Mouse (Mus musculus) neural tube, embryonic 14.5 days (tissue): ENCODE measurements around the gene Gins1. TPM values are rescaled to one million over a fixed set of nuclear protein-coding genes. Genes with fewer than 3 reads are reported as not detected.
"Not testable (repeated sequence)": the region's sequence is repeated elsewhere in the genome, so short reads cannot be mapped to it uniquely, and the experiment has no call there.

Experiments
- ATAC-seq: fragments of 200-750 bp; cut with Nextera tagmentation; 2 replicates; pipeline ENCODE4 v1.8.0; 2017; ENCODE audit warnings: low read depth, mild to moderate bottlenecking, moderate TSS enrichment, moderate library complexity
- H3K27ac ChIP-seq: fragments of 300-500 bp; sonication (generic); 2 replicates; pipeline ENCODE4 v1.5.1; 2014; ENCODE audit warnings: low read depth, mild to moderate bottlenecking, control low read depth, low read length, moderate library complexity, mixed read lengths
- H3K27me3 ChIP-seq: fragments of 300-500 bp; sonication (generic); 2 replicates; pipeline ENCODE4 v1.6.1; 2014; ENCODE audit warnings: low read length; ENCODE audit not compliant: control insufficient read depth, insufficient read depth
- H3K36me3 ChIP-seq: fragments of 300-500 bp; sonication (generic); 2 replicates; pipeline ENCODE4 v1.6.1; 2014; ENCODE audit warnings: low read length, mixed read lengths; ENCODE audit not compliant: control insufficient read depth, insufficient read depth
- H3K4me1 ChIP-seq: fragments of 300-500 bp; sonication (generic); 2 replicates; pipeline ENCODE4 v1.6.1; 2014; ENCODE audit warnings: low read length; ENCODE audit not compliant: control insufficient read depth, insufficient read depth
- H3K4me2 ChIP-seq: fragments of 300-500 bp; sonication (generic); 2 replicates; pipeline ENCODE4 v1.6.1; 2014; ENCODE audit warnings: mild to moderate bottlenecking, low read depth, low read length, control low read depth
- H3K4me3 ChIP-seq: fragments of 300-500 bp; sonication (generic); 2 replicates; pipeline ENCODE4 v1.5.1; 2014; ENCODE audit warnings: low read depth, low read length, control low read depth, mixed read lengths
- H3K9ac ChIP-seq: fragments of 300-500 bp; sonication (generic); replicated peaks from 2 replicates; pipeline ENCODE4 v1.6.1; 2014; ENCODE audit warnings: low read depth, mild to moderate bottlenecking, control low read depth, low read length, mixed read lengths
- H3K9me3 ChIP-seq: fragments of 300-500 bp; sonication (generic); 2 replicates; pipeline ENCODE4 v1.6.1; 2016; ENCODE audit warnings: low read length; ENCODE audit not compliant: control insufficient read depth
- WGBS: fragments of 180-500 bp; shearing (Covaris S2); extraction: QIAGEN DNeasy Blood & Tissue Kit; methylation state at CpG from one replicate; pipeline ENCODE4 v1.1.7; 2014; 5-methylcytosine and 5-hydroxymethylcytosine counted together
- polyA plus RNA-seq: library from polyadenylated mRNA; unstranded; fragments of >200 nt; fragmentation: Nextera tagmentation; extraction: Ambion mirVana; gene quantifications from 2 replicates; pipeline ENCODE4 v1.2.1, GENCODE M21; 2014

Gins1 gene
- polyA plus RNA-seq, 1 experiment from 2014 or later, result 11.5 TPM

DNA sequence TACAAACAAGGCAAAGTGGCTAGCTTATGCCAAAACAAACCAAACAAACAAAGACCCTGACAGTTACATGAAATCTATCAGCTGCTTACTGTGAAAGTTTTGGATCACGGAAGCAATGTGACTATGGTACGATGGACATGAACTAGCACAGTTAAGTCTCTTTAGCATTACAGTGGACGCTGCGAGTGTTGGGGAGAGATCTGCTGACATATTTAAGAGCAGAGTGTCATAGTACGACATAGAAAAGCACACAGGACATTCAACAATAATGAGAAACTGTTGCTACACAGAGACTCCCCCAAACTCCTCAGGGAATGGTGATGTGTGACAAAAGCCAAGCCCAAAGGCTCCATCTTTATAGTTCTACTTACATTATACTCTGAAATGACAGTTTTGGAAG is 38.8 kb downstream of the Gins1 start:
- no peak overlapping the region for H3K9ac ChIP-seq
- H3K27ac ChIP-seq, result no peak overlapping the region
- 98% methylated on average over 5 of the region's 5 CpGs for WGBS
- no peak overlapping the region for H3K4me3 ChIP-seq
- no peaks in the 10 kb centered on the region for H3K9me3 ChIP-seq
- H3K4me1 ChIP-seq, result no peaks in the 10 kb centered on the region
- H3K36me3 ChIP-seq, result no peaks in the 10 kb centered on the region; the same call in 1 of the 2 replicates
- no peaks in the 10 kb centered on the region for H3K27me3 ChIP-seq
- no peak overlapping the region for H3K4me2 ChIP-seq
- ATAC-seq, result no peak

DNA sequence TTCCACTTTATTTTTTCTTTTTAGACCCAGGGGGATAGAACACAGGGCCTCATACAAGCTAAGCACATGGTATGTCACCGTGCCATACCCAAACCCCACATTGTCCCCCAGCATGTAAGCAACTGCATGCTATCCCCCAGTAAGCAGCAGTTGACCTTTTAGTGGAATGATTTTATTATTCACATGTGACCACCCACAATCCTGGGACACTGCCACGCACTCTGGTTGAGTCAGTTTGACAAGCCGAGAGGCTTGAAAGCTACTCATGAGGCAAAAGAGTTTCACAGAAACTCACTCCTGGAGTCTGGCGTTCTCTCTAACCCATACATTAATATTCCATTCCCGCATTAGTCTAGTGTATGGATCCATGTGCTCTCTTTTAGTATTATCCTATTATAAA is 42.1 kb downstream of the Gins1 start:
- not testable (repeated sequence) for H3K27me3 ChIP-seq, H3K36me3 ChIP-seq
- 96% methylated on average over 5 of the region's 5 CpGs for WGBS

DNA sequence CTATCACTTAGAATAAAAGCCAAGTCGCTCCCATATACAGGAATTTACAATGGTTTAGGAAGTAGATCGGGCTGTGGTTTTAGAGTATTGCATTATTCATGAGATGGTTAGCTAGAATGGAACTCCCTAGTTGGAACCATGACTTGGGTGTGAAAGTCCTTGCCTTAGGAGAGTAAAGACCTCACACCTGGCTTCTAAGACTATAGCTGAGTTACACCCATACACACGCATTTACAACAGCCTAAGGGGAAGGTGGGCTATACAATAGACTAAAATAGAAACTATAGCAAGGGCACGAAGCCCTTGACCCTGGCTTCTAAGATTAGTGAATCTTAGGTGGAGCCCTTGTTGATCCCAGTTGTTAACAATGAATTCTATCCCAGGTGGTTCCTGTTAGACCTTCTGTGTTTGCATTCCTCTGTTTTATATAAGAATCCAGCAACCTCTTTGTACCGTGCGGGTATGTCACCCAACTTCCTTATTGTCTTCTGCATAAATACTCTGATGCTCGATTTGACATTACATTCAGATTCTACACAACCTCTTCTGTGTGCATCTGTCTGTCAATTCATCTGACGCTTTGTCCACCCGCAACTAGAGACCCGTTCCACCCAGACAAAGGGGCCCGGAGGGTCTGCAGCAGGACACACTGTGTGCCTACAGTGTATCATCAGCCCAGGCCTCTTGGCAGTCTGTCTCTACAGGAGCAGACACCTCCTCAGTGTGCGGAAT is 42.8 kb downstream of the Gins1 start:
- 0 out of 2 replicates have a peak, but pooled peaks cover 11% of the 10 kb centered on the region for H3K36me3 ChIP-seq
- H3K4me3 ChIP-seq, H3K4me2 ChIP-seq, H3K4me1 ChIP-seq, H3K27me3 ChIP-seq, H3K27ac ChIP-seq, H3K9ac ChIP-seq, H3K9me3 ChIP-seq: not testable (repeated sequence)
- WGBS, result 93% methylated on average over 12 of the region's 12 CpGs
- 0 out of 2 replicates have a peak, but pooled peaks have one; percentile 24 for ATAC-seq

More for the DNA sequence above, 42.1 kb downstream of the Gins1 start:
- not testable (repeated sequence) for H3K9ac ChIP-seq, H3K4me1 ChIP-seq, ATAC-seq, H3K9me3 ChIP-seq, H3K4me3 ChIP-seq, H3K27ac ChIP-seq, H3K4me2 ChIP-seq

DNA sequence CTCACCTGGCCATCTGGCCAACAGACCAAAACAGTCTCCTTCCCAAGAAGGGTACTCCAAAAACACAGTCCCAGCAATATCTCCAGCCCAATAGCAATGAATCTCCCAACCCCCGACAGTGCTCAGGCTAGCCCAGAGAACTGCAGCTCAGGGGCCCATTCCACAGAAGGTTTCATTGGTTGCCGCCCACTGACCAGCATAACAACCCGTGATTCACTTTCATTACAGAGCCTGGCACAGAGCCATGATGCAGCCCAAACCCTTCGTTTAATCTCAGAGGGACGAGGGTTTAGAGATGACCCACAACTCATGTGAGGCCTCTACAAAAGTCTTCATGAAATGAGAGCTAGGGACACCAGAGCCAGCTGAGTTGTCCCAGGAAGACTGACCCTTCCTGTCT is 43.6 kb downstream of the Gins1 start:
- Histone ChIP-seq H3K4me3 (no peak overlapping the region), H3K9ac (no peak overlapping the region), H3K36me3 (0 out of 2 replicates have a peak, but pooled peaks cover 11% of the 10 kb centered on the region), H3K9me3 (no peaks in the 10 kb centered on the region), H3K27ac (no peak overlapping the region), H3K4me1 (no peaks in the 10 kb centered on the region), H3K27me3 (no peaks in the 10 kb centered on the region), H3K4me2 (no peak overlapping the region)
- WGBS, result 89% methylated on average over 5 of the region's 5 CpGs
- ATAC-seq, result no peak

DNA sequence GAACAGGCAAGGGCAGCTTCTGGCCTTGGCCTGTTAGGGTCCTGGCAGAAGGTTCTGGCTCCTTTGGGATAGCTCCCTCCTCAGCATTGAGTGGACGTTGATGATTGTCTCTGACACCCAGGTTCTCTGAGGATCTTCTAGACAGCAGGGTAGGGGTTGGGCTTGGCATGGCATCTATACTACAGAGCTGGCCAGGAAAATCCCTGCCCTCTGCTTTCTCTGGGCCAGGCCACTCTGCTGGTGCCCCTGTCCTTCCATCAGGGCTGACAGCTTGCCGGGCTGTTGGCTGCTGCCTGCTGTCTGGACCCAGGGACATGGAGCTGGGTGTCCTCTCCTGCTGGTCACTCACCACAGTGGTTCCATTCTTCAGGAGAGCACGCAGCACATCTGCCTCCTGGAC is 44.5 kb downstream of the Gins1 start:
- Histone ChIP-seq H3K27me3 (no peaks in the 10 kb centered on the region), H3K27ac (no peak overlapping the region), H3K4me3 (no peak overlapping the region), H3K9me3 (no peaks in the 10 kb centered on the region), H3K36me3 (0 out of 2 replicates have a peak, but pooled peaks cover 11% of the 10 kb centered on the region), H3K9ac (no peak overlapping the region), H3K4me2 (no peak overlapping the region), H3K4me1 (no peaks in the 10 kb centered on the region)
- 96% methylated on average over 3 of the region's 3 CpGs for WGBS
- no peak for ATAC-seq

DNA sequence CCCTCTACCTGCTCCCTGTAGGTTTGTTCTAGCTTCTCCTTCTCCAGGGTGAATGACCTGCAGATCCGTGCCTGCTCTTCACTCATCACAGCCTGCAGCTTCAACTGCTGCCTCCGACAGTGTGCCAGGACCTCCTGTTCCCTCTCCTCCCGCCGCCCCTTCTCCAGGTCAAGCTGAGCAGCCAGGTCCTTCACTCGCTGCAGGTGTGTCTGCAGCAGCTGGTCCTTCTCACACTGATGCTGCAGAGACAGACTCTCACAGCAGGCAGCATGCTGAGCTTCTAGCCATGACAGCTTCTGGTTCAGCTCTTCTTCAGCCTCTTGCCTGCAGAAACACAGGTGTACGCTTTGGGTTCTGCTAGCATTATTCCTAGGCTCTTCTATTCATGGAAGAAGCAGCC is 44.9 kb downstream of the Gins1 start:
- over 99% methylated on average over 6 of the region's 6 CpGs for WGBS
- no peak for ATAC-seq
- Histone ChIP-seq H3K4me2 (no peak overlapping the region), H3K36me3 (0 out of 2 replicates have a peak, but pooled peaks cover 11% of the 10 kb centered on the region), H3K4me3 (no peak overlapping the region), H3K4me1 (no peaks in the 10 kb centered on the region), H3K27ac (no peak overlapping the region), H3K27me3 (no peaks in the 10 kb centered on the region), H3K9ac (no peak overlapping the region), H3K9me3 (no peaks in the 10 kb centered on the region)

DNA sequence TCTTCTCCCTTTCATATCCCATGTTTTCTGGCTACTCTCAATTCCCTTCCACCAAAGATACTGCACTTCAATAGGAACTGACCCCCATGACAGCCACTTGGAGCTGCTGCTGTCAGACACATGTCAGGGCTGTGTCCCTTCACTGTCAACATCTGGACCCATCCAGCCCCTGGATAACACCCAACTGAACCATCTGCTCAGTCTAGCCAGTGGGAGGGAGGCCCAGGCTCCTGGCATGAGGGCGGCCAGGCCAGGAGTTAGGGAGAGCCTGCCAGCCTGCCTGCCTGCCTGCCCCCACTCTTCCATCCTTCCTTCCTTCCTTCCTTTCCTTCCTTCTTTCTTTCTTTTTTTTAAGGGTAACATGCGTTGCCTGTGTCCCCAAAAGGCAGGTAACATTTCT is 46.0 kb downstream of the Gins1 start:
- no peaks in the 10 kb centered on the region for H3K4me1 ChIP-seq
- no peak overlapping the region for H3K4me3 ChIP-seq
- 0 out of 2 replicates have a peak, but pooled peaks cover 14% of the 10 kb centered on the region for H3K36me3 ChIP-seq
- H3K4me2 ChIP-seq, result no peak overlapping the region
- H3K27ac ChIP-seq, result no peak overlapping the region
- 100% methylated on average over 2 of the region's 2 CpGs for WGBS
- no peak overlapping the region for H3K9ac ChIP-seq
- H3K27me3 ChIP-seq, result no peaks in the 10 kb centered on the region
- no peaks in the 10 kb centered on the region for H3K9me3 ChIP-seq
- ATAC-seq, result no peak; the same call in 1 of the 2 replicates

DNA sequence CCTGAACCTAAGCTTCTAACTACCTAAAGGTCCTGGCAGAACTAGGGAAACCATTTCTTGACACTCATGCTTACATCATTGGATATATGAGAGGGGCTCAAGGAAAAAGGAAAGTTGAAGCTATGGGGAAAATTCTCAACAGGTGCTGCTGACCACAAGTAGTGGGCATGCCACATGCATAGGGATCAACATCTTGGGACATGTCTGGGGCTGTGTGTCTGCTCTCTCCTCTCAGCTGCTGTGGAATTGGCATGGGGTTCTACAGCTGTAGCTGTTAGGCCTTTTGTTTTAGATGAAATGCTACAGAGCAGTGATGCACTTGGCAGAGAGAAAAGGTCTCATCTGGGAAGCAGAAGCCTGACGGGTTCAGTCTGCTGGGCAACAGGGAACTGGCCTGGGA is 50.7 kb downstream of the Gins1 start:
- ATAC-seq, result no peak
- no peaks in the 10 kb centered on the region for H3K4me1 ChIP-seq
- H3K27me3 ChIP-seq, result no peaks in the 10 kb centered on the region
- no peak overlapping the region for H3K27ac ChIP-seq
- no peaks in the 10 kb centered on the region for H3K9me3 ChIP-seq
- H3K4me3 ChIP-seq, result no peak overlapping the region
- H3K9ac ChIP-seq, result no peak overlapping the region
- 73% methylated on average over 1 of the region's 1 CpGs for WGBS
- H3K36me3 ChIP-seq, result 0 out of 2 replicates have a peak, but pooled peaks cover 5% of the 10 kb centered on the region
- no peak overlapping the region for H3K4me2 ChIP-seq

DNA sequence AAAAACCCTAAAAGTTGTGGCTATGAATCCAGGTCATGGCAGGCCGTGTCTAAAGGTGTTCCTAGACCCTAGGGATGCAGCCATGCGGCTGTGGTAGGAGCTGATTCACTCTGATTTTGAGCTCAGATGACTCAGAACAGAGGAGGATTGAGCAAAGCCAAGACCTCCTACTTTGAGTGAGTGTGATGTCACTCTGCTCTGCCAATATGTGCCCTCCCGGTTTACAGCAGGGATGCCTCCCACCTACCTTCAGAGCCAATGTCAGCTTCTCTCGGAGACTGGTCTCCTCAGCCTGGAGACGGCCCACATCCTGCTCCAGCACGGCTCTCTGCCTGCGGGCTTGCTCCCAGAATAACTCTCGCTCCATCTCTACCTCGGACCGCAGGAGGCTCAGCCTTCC is 54.3 kb downstream of the Gins1 start:
- no peak for ATAC-seq

More for the DNA sequence above, 54.3 kb downstream of the Gins1 start:
- Histone ChIP-seq H3K4me3 (no peak overlapping the region), H3K36me3 (0 out of 2 replicates have a peak, but pooled peaks cover 3% of the 10 kb centered on the region), H3K27ac (no peak overlapping the region), H3K27me3 (no peaks in the 10 kb centered on the region), H3K9ac (no peak overlapping the region), H3K4me2 (no peak overlapping the region), H3K9me3 (no peaks in the 10 kb centered on the region), H3K4me1 (no peaks in the 10 kb centered on the region)
- 94% methylated on average over 10 of the region's 10 CpGs for WGBS
